Mouse (Mus musculus) natural killer cell, adult 2 months (primary cell): ENCODE data around the gene Fryl.

ENCODE experiments used
- DNase-seq, 2 experiments: peaks; one replicate each; pipeline ENCODE4 v3.0.0; 2022; ENCODE audit warnings: low spot score in 2 of 2

Fryl gene

GRCm38 (mm10) chr5:73222397-73222796 lies 34.0 kb downstream of the Fryl start:
- DNase-seq: no peak

DNA sequence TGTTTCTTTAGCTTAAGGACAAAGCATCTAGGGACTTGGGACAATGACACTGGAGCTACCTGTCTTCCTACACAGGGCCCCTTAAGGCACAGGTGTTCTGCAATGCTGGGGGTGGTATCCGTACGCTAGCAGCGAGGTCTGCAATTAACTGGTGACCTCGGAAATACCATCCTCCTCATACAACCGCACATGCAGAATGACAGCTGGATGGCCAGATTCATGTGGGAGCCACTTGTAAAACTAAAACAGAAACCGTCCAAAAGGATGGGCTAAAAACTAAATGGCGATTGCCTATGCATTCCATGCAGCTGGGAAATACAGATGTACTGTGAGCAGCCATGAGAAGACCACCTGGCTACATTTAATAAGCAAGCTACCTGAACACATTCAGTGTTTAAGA lies 34.6 kb downstream of the Fryl start:
- DNase-seq: no peak

GRCm38 (mm10) chr5:73219716-73220115 lies 36.7 kb downstream of the Fryl start:
- no peak for DNase-seq

DNA sequence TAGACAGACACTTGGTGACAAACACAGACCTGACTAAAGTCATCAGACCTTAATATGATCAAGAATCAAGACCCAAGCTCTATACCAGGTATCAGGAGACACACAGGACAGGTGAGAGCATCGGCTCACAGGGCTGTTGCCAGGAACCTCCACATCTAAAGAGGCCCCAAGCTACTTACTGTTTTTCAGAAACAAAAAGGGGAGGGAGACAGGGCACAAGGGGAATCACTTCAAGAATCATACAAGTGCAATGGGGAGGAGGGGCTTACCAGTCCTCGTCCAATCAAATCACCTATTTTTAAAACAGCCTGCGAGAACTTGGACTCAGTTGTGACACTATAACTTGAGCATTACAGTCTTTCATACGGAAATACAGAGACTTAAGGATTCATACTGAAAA lies 38.4 kb downstream of the Fryl start:
- DNase-seq: no peak

- no peak for DNase-seq
Measured at GRCm38 (mm10) chr5:73217116-73217515, 39.3 kb downstream of the Fryl start.

GRCm38 (mm10) chr5:73216014-73216413 lies 40.4 kb downstream of the Fryl start:
- DNase-seq: no peak

DNA sequence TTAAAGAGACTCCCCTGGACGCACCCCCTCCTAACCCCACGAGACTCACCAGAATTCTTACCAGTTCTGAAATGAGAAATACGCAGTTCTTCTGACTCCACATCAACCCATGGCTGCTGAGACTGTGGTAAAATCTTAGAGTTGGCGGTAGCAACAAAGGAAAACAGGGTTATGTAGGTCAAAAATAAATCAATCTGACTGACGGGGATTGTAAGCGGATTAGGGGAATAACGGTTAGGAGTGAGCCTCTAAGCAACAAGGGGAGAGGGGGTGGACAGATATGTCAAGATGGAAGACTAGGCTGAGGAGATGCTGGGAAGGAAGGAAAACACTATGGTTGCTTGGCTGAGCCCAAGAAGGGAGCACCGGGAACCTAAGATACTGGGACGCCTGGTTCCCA lies 44.0 kb downstream of the Fryl start:
- no peak for DNase-seq

- no peak for DNase-seq
Measured at GRCm38 (mm10) chr5:73211961-73212360, 44.5 kb downstream of the Fryl start.

- DNase-seq: no peak
Measured at GRCm38 (mm10) chr5:73210971-73211315, 45.5 kb downstream of the Fryl start.

DNA sequence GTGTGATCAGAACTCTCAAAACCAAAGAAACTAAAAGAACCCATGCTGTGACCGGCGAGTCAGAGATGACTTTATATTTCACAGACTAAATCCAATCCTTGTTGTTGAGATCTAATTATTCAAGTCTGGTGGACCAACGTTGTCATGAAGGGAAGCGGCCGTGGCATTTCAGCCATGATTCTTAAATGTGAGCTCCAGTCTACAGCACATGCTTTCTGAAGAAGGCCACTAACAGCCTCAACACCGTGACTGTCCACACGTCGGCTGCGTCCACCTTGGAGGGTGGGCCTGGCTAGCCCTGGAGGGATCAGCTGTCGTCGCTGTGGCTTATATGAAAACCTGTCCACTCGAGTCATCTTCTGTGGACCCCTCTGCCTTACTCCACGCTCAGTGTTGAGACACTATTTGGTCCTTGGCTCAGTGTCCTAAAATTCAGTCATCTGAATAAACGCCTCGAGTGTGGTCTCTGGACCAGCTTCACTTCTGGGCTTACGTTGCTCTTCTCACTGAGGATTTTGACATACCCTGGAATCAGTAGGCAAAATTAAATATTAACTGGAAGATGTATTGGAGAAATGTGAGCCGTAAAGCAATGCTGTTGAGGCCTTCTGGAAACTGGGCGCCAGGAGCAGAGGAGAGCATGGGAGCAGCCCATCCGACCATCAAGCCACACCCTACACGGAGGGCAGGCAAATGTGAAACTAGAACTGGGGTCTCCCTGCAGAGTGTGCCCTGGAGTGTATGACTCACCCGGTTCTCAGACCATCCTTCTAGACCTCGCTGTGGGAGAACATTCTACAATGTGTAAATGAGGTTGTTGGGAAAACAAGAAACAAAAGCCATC lies 46.1 kb downstream of the Fryl start:
- no peak for DNase-seq

DNA sequence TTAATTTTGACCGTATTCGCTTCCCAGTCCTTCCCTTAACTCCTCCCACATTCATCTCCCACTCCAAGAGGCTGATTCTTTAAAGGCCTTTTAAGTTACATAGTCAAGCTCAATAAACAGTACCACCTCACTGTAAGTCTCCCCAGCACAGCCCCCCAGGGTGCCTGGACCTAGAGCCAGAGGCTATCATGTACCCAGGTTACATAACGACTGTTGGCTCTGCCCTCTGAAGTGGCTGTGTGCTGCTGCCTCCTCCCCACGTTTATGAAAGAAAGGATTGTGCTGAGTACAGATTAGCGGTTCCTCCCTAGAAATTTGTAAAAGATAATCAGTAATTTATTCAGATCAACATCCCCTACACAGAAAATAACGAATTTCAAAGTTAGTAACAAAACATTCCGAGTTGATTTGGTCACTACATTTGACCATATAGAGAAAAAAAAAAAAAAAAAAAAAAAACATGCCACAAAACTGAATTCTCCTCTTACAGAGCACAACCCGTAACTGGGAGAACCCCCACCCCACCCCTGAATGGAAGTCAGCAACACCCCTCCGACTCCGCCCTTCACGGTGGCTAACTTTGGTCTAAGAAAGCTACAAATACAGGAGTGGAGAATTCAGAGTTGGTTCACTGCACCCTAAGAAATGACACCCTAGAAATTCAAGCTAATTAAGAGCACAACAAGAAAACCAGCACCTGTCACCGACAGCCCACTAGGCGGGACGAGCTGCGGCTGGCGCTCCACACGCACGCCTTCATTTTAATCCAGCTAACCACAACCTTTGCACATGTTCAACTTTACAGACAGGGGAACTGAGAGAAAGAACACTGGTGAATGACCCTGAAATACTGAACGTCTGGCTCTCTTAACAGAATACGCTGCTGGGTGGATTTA lies 47.0 kb downstream of the Fryl start:
- DNase-seq: peak; percentile 62 to 73

GRCm38 (mm10) chr5:73208645-73209044 lies 47.8 kb downstream of the Fryl start:
- DNase-seq: peak in 1 of 2 experiments; percentile 29

GRCm38 (mm10) chr5:73206722-73207121 lies 49.7 kb downstream of the Fryl start:
- DNase-seq: no peak

GRCm38 (mm10) chr5:73205996-73206629 lies 50.3 kb downstream of the Fryl start:
- DNase-seq: peak; percentile 51 to 57

DNA sequence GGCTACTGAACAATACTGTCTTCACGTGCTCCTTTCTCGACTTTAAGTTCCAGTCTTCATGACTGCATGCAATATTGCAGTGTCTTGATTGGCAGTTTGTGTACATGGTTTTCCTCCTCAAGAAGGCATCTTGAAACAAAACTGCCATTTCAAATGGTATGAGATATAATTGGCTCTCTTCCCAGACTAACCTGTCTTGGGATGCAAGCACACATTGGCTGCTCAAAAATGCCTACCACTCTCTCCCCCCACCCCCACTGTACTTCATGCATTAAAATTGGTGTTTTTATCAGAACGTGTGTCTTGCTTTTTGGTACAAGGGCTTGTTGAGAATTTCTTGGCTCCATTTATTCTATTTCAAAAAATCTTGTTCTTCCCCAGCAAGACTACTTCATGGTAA lies 51.4 kb downstream of the Fryl start:
- DNase-seq: no peak

DNA sequence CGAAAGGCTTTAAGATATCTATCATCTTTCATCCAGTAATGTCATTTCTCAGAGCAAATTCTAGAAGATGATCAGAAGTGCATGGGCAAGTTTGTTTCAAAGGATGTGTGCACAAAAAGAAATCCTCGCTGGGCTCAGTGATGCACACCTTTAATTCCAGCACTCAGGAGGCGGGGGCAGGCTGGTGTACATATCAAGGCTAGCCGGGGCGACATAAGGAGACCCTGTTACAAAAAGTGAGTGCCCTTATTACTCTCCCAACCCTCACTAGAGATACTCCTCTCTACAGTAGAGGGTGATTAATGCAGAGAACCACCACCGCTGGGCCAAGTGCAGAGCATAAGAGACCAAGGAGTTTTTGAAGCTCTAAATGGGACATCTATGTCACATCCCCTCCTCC lies 53.9 kb downstream of the Fryl start:
- no peak for DNase-seq

- DNase-seq: no peak
Measured at GRCm38 (mm10) chr5:73202077-73202476, 54.3 kb downstream of the Fryl start.

GRCm38 (mm10) chr5:73200387-73201384 lies 55.7 kb downstream of the Fryl start:
- DNase-seq: no peak

DNA sequence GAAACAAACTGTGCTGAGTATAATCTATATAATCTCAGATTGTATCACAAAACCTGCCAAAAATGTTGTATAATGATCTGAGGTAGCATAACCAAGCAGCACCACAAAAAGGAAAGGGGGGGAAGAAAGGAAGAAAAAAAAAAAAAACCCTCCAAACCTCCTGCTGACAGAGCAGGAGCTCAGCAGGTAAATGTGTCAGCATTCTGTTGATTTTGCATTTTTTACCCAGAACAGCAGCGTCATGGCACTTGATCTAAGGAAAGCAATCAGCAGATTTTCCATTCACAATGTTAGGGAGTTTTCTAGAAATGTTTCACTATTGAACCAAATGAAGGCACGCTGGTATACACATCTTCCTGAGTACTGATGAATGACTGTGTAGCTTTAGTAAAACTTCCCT lies 56.8 kb downstream of the Fryl start:
- no peak for DNase-seq

DNA sequence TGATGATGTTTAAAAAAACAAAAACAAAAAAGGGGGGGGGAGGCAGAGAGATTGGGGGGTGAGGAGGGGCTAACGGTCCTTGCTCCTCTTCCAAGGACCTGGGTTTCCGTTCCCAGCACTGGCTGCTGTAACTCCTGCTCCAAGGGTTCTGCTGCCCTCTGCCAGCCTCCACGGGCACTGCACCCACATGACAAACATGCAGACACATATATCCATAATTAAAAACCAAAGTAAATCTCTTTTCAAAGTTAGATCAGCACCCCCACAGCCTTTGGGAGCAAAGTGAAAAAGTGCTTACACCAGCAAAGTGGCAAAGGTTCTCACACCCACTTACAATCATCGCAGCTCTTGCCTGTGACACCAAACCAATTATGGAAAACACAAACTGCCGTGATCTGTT lies 57.7 kb downstream of the Fryl start:
- DNase-seq: no peak

- DNase-seq: no peak
Measured at GRCm38 (mm10) chr5:73197796-73198195, 58.6 kb downstream of the Fryl start.
